Comparison of ENCODE assay signal across 20 mouse cellular contexts in the genomic region with DNA sequence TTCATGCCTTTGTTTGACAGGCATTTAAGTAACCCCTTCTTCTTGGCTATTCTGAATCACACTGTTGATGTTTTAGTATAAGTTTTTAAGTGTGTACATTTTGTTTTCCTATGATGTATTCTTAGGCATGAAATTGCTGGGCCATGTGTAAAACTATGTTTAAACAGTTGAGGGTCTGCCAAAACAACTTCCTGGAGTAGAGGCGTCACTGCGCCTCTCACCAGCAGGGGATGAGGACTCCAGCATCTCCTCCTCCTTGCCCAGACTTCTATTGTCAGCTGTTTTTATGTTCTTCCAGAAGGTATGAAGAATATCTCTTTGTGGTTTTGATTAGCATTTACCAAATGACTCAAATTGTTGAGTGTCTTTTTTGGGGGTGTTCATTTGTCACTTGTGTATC.
"Had no signal": no experiment of that assay in that cellular context is flagged by ENCODE, and none has a peak within 500 bp of the region (broad histone marks: within the 10 kb centered on the region; RNA-seq: fewer than 3 reads in every experiment).

No protein-coding gene starts in this region.

- H3K4me1 ChIP-seq: lung, embryonic 15.5 days; midbrain, embryonic 10.5 days; midbrain, embryonic 12.5 days; neural tube, embryonic 13.5 days; neural tube, embryonic 15.5 days had no signal

- H3K27me3 ChIP-seq: lung, embryonic 15.5 days; midbrain, embryonic 12.5 days; neural tube, embryonic 13.5 days; neural tube, embryonic 15.5 days had no signal

- H3K4me3 ChIP-seq: lung, embryonic 15.5 days; midbrain, embryonic 10.5 days; midbrain, embryonic 12.5 days; myocyte; neural tube, embryonic 13.5 days; neural tube, embryonic 15.5 days had no signal

- H3K9ac ChIP-seq: lung, embryonic 15.5 days; midbrain, embryonic 12.5 days; neural tube, embryonic 13.5 days; neural tube, embryonic 15.5 days had no signal

- H3K36me3 ChIP-seq: lung, embryonic 15.5 days; midbrain, embryonic 10.5 days; midbrain, embryonic 12.5 days; neural tube, embryonic 13.5 days; neural tube, embryonic 15.5 days had no signal

- ATAC-seq: lung, postnatal 0 days; midbrain, embryonic 16.5 days had no signal

- H3K9me3 ChIP-seq: lung, embryonic 15.5 days; midbrain, embryonic 10.5 days; midbrain, embryonic 12.5 days; neural tube, embryonic 13.5 days; neural tube, embryonic 15.5 days had no signal

- H3K27ac ChIP-seq: lung, embryonic 15.5 days; midbrain, embryonic 10.5 days; midbrain, embryonic 12.5 days; neural tube, embryonic 13.5 days; neural tube, embryonic 15.5 days had no signal

- H3K4me2 ChIP-seq: lung, embryonic 15.5 days; midbrain, embryonic 12.5 days; neural tube, embryonic 13.5 days; neural tube, embryonic 15.5 days had no signal

- DNase-seq: lung, adult 18-20 months; lung, postnatal 14 days; lung, postnatal 36 days; midbrain, embryonic 14.5 days; retina, postnatal 1 day; right cerebral cortex, adult 18-20 months; right cerebral cortex, postnatal 25 days; right cerebral cortex, postnatal 4 days; spleen, adult 18-20 months; thymus, adult 18-20 months; thymus, postnatal 14 days; thymus, postnatal 36 days had no signal
